Mouse (Mus musculus) cerebellum, adult (tissue): ENCODE data around the gene Cldn34a.
"Not testable (repeated sequence)": the region's sequence is repeated elsewhere in the genome, so short reads cannot be mapped to it uniquely, and the experiment has no call there.

ENCODE experiments used
- ATAC-seq: cut with Nextera tagmentation; 2 replicates; pipeline ENCODE4 v1.9.2; 2017; ENCODE audit warnings: mild to moderate bottlenecking, moderate library complexity, mixed read lengths; ENCODE audit not compliant: insufficient number of reproducible peaks, low FRiP score, low TSS enrichment

The Cldn34a gene

DNA sequence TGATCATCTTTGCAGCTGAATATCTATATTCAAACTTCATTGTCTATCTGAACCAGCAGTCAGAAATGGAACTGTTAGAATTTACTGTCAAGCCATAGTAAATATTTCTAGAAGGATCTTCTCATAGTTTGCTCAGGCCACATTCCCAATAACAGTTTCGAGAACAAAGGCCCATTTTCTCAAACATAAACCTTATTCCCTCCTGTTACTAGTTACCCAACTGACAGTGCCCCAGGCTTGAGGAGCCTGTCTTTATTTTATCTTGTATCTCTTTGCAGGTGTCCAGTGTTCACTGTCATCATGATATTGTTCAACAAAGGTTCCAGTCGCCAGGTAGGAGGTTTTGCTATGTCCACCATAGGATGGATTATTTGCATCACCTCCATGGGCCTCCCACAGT lies at the start of gene Cldn34a:
TSS of gene Cldn34a (plus strand) at position 301 of the 400 bp plus-strand sequence.
- ATAC-seq = no peak

DNA sequence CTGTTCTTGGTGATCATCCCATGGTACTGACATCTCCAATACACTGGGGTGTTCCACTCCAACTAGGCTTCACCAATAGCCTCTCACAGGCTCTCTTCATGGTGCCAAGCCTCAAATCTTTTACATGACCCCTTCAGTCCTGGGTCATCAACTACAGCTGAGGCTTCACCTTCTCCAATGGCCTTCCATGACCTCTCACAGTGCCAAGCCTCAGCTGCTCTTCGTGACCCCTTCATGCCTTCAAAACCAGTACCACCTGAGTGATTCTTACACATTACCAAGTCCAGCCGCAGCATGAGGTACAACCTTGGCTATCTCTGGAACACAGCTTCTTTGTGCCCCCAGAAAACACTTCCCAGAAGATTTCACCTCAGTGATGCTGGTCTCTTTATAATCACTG lies 44.5 kb upstream of the Cldn34a start:
- ATAC-seq = not testable (repeated sequence)

DNA sequence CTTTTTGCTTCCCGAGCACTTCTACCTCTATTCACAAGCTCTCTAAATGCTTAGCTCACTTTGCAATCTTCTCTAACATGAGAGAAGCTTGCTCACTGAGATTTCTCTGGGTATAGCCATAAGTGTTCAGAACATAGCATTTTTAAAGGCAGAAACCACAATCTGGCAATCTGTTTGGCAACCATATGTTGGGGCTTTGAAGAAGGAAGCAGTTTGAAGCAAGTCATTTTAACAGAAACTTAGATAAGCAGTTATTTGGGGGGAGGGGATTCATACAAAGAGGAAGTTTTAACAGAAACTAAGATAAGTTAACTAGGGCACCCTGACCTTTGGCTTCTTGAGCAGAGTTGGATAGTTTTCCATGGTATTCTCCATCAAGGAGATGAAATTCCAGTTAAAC lies 17.4 kb upstream of the Cldn34a start:
- no peak for ATAC-seq

DNA sequence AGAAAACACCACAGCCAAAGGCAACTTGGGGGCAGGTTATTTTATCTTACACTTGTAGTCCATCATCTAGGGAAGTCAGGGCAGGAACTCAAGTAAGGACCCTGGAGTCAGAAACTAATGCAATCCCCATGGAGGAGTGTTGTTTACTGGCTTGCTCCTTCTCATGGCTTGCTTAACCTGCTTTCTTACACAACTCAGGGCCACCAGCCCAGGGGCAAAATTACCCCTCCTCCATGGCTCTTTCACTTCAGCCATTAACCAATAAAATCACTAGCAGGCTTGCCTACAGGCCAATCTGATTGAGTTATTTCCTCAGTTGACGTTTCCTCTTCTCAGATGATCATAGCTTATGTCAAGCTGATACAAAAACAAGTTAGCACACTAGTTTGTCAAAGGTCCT lies 15.0 kb upstream of the Cldn34a start:
- ATAC-seq = no peak

DNA sequence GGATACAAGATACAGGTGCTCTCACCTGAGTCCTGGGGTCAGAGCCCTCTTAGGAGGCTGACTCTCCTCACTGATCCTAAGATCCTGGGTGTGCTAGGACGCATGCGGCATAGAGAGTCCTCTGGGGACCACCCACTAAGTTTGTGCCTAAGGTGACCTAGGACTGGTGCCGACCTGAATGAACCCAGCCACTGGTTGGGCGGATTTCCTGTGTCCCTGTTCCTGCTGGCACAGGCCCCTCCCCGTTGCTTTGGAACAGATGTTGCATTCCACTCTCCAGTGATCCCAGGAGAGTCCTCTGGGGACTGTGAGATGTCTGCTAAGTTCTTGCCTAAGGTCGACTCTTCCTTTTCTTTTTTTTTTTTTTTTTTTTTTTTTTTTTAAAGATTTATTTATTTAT lies 5.7 kb upstream of the Cldn34a start:
- no peak for ATAC-seq
